Mouse (Mus musculus) liver, postnatal 0 days (tissue): ENCODE measurements around the gene Bcat2. TPM values are rescaled to one million over a fixed set of nuclear protein-coding genes. Genes with fewer than 3 reads are reported as not detected.
A peak's percentile ranks its signal among the peaks of the same experiment; 100 is the strongest.

Experiments
- ATAC-seq: fragments of 200-750 bp; cut with Nextera tagmentation; 2 replicates; pipeline ENCODE4 v1.8.0; 2017; ENCODE audit warnings: mild to moderate bottlenecking, moderate library complexity
- DNase-seq: peaks from one replicate; pipeline ENCODE4 v3.0.0-alpha.2; 2016
- H3K27ac ChIP-seq: fragments of 300-500 bp; sonication (generic); 2 replicates; pipeline ENCODE4 v1.5.1; 2014; ENCODE audit warnings: antibody characterized with exemption, moderate library complexity, mild to moderate bottlenecking, low read depth
- H3K27me3 ChIP-seq: fragments of 300-500 bp; sonication (generic); 2 replicates; pipeline ENCODE4 v1.6.1; 2014; ENCODE audit warnings: low read length, control low read depth, mixed read lengths; ENCODE audit not compliant: insufficient read depth
- H3K36me3 ChIP-seq: fragments of 300-500 bp; sonication (generic); replicated peaks from 2 replicates; pipeline ENCODE4 v1.6.1; 2014; ENCODE audit warnings: mild to moderate bottlenecking, control low read depth, low read length, moderate library complexity, mixed read lengths; ENCODE audit not compliant: insufficient read depth
- H3K4me1 ChIP-seq: fragments of 300-500 bp; sonication (generic); 2 replicates; pipeline ENCODE4 v1.6.1; 2014; ENCODE audit warnings: antibody characterized with exemption, mild to moderate bottlenecking, control low read depth; ENCODE audit not compliant: insufficient read depth
- H3K4me2 ChIP-seq: fragments of 300-500 bp; sonication (generic); 2 replicates; pipeline ENCODE4 v1.6.1; 2014; ENCODE audit warnings: low read depth, mild to moderate bottlenecking, low read length, moderate library complexity, mixed read lengths
- H3K4me3 ChIP-seq: fragments of 300-500 bp; sonication (generic); 2 replicates; pipeline ENCODE4 v1.5.1; 2014; ENCODE audit warnings: low read depth, low read length
- H3K9ac ChIP-seq: fragments of 300-500 bp; sonication (generic); replicated peaks from 2 replicates; pipeline ENCODE4 v1.6.1; 2014; ENCODE audit warnings: mild to moderate bottlenecking, moderate library complexity
- H3K9me3 ChIP-seq: fragments of 300-500 bp; sonication (generic); 2 replicates; pipeline ENCODE4 v1.6.1; 2016; ENCODE audit warnings: mild to moderate bottlenecking, control low read depth, low read length, mixed read lengths
- CTCF ChIP-seq: sonication (generic); IDR thresholded peaks from 2 replicates; pipeline ENCODE4 v1.5.1; 2016; ENCODE audit warnings: antibody characterized with exemption, low read depth
- EP300 ChIP-seq: IDR thresholded peaks from 2 replicates; pipeline ENCODE4 v1.6.1; 2016; ENCODE audit warnings: antibody characterized with exemption, low read depth, mild to moderate bottlenecking
- WGBS: fragments of 180-500 bp; shearing (Covaris S2); extraction: QIAGEN DNeasy Blood & Tissue Kit; methylation state at CpG from one replicate; pipeline ENCODE4 v1.1.7; 2014; ENCODE audit not compliant: insufficient replicate concordance; 5-methylcytosine and 5-hydroxymethylcytosine counted together
- polyA plus RNA-seq: library from polyadenylated mRNA; unstranded; fragments of >200 nt; fragmentation: Nextera tagmentation; extraction: Ambion mirVana; gene quantifications from 2 replicates; pipeline ENCODE4 v1.2.1, GENCODE M21; 2015

Bcat2 gene
- polyA plus RNA-seq, 1 experiment from 2014 or later, result 32.3 TPM

DNA sequence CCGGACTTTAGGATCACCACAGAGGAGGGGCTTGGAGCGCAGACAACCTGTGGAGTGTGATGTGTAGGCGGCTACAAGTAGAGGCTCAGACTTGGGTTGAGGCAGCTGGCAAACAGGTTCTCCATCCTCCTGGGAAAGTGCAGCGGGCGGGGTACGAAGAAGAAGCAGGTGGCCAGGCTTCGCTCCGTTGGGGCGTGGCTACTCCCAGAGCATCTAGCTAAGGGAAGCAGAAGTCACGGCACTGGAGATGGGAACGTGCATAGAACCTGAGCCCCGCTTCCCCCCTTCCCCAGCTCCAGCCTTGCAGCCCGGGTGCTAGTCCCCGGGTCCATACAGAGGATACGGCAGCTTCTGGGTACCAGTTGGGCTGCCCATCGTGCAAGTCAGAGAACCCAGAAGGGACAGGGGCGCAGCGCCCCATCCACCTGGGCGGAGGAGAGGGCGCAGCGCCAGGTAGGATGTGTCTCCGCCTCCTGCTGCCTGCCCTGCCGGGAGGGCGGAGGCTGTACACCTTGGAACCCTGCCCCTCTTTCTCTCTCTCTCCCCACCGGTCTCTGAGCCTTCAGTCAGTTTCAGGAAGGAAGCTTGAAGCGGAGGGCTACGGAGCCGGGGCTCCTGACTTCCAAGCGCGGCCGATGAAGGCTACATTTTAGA lies 47.2 kb downstream of the Bcat2 start, which contains the start of gene Fut1:
TSS of gene Fut1 (plus strand) at position 248 of the 654 bp plus-strand sequence.
- H3K4me2 ChIP-seq, result no peak within 1 kb of the TSS
- peaks cover 5% of the 10 kb centered on the region for H3K4me1 ChIP-seq
- TF ChIP-seq CTCF (no peak), EP300 (no peak)
- ATAC-seq (no peak), DNase-seq (no peak)
- no peaks in the 10 kb centered on the region for H3K36me3 ChIP-seq
- H3K9ac ChIP-seq, result no peak within 1 kb of the TSS
- WGBS, result 14% methylated on average over 29 of the region's 31 CpGs
- H3K9me3 ChIP-seq, result no peaks in the 10 kb centered on the region
- H3K27me3 ChIP-seq, result peaks cover 19% of the 10 kb centered on the region
- no peak within 1 kb of the TSS for H3K27ac ChIP-seq
- no peak within 1 kb of the TSS for H3K4me3 ChIP-seq

DNA sequence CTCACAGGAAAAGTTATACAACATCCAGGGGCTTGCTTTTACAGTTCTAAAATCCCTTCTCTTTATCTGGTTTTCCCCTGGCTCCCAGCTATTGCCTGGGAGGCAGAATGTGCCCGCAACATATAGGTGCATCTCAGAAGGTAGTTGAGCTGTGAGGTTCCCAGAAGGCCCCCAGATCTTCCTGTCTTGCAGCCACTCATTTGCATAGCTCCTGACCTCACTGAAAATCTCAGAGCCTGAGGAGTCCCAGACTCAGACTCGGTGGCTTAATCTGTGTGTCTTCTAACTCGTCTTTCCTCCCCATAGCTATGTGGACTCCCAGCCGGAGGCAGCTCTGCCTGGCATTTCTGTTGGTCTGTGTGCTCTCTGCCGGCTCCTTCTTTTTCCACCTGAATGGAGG lies 48.4 kb downstream of the Bcat2 start:
- Histone ChIP-seq H3K4me3 (no peak overlapping the region), H3K27ac (no peak overlapping the region), H3K9me3 (no peaks in the 10 kb centered on the region), H3K4me1 (peaks cover 5% of the 10 kb centered on the region), H3K9ac (no peak overlapping the region), H3K4me2 (no peak overlapping the region), H3K27me3 (peaks cover 19% of the 10 kb centered on the region), H3K36me3 (no peaks in the 10 kb centered on the region)
- 64% methylated on average over 5 of the region's 5 CpGs for WGBS
- no peak for DNase-seq
- TF ChIP-seq EP300 (no peak), CTCF (no peak)
- ATAC-seq, result no peak

GRCm38 (mm10) chr7:45619592-45619991 lies 49.6 kb downstream of the Bcat2 start:
- H3K4me2 ChIP-seq, result no peak overlapping the region
- no peak for DNase-seq
- TF ChIP-seq EP300 (no peak), CTCF (no peak)
- H3K4me1 ChIP-seq, result peaks cover 5% of the 10 kb centered on the region
- 76% methylated on average over 5 of the region's 5 CpGs for WGBS
- no peak overlapping the region for H3K27ac ChIP-seq
- no peak overlapping the region for H3K9ac ChIP-seq
- peaks cover 19% of the 10 kb centered on the region for H3K27me3 ChIP-seq
- no peak overlapping the region for H3K4me3 ChIP-seq
- ATAC-seq, result no peak
- no peaks in the 10 kb centered on the region for H3K36me3 ChIP-seq
- no peaks in the 10 kb centered on the region for H3K9me3 ChIP-seq

GRCm38 (mm10) chr7:45621443-45621842 lies 51.5 kb downstream of the Bcat2 start, which contains the start of gene Izumo1:
Izumo1 (plus strand) TSS chr7:45621811.
- Histone ChIP-seq H3K27me3 (peaks cover 19% of the 10 kb centered on the region), H3K9me3 (no peaks in the 10 kb centered on the region), H3K4me2 (peak within 1 kb of the TSS; percentile 32; the same call in 1 of the 2 replicates), H3K4me1 (peaks cover 5% of the 10 kb centered on the region), H3K9ac (no peak within 1 kb of the TSS), H3K4me3 (no peak within 1 kb of the TSS), H3K36me3 (no peaks in the 10 kb centered on the region), H3K27ac (no peak within 1 kb of the TSS)
- ATAC-seq, result peak; percentile 29; the same call in 1 of the 2 replicates
- TF ChIP-seq CTCF (no peak), EP300 (no peak)
- peak; percentile 61 for DNase-seq
- WGBS, result 27% methylated on average over 9 of the region's 9 CpGs

GRCm38 (mm10) chr7:45623507-45623906 lies 53.6 kb downstream of the Bcat2 start:
- ATAC-seq, result no peak
- H3K27ac ChIP-seq, result no peak overlapping the region
- no peak overlapping the region for H3K9ac ChIP-seq
- no peak overlapping the region for H3K4me2 ChIP-seq
- peaks cover 4% of the 10 kb centered on the region for H3K4me1 ChIP-seq
- peaks cover 16% of the 10 kb centered on the region for H3K27me3 ChIP-seq
- no peaks in the 10 kb centered on the region for H3K36me3 ChIP-seq
- DNase-seq, result no peak
- no peak for TF ChIP-seq CTCF
- no peak for TF ChIP-seq EP300
- 88% methylated on average over 11 of the region's 11 CpGs for WGBS
- H3K4me3 ChIP-seq, result no peak overlapping the region
- H3K9me3 ChIP-seq, result no peaks in the 10 kb centered on the region

DNA sequence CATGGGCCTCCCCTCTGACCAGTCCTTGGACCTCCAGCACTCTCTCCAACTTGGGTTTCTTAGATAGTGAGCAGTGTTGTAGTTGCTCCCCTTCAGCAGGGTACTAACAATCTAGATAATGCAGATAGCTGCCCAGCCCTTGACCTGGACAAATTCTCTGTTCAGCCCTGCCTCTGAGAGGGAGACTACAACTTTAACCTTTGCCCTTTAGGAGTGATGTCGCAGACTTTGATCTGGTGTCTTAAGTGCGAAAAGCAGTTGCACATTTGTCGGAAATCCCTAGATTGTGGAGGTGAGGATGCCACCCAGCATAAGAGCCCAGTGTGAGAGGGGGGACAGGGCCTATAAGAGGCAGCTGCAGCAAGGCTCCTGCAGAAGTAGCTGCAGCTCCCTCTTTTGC lies 54.8 kb downstream of the Bcat2 start:
- 75% methylated on average over 3 of the region's 3 CpGs for WGBS
- no peak for ATAC-seq
- peaks cover 18% of the 10 kb centered on the region for H3K27me3 ChIP-seq
- DNase-seq, result no peak
- H3K27ac ChIP-seq, result no peak overlapping the region
- H3K9me3 ChIP-seq, result no peaks in the 10 kb centered on the region
- TF ChIP-seq EP300, result no peak
- no peak for TF ChIP-seq CTCF
- no peak overlapping the region for H3K4me2 ChIP-seq
- no peak overlapping the region for H3K4me3 ChIP-seq
- no peaks in the 10 kb centered on the region for H3K36me3 ChIP-seq
- no peak overlapping the region for H3K9ac ChIP-seq
- peaks cover 5% of the 10 kb centered on the region for H3K4me1 ChIP-seq
